Mouse (Mus musculus) liver, embryonic 13.5 days (tissue): ENCODE measurements around the gene Agfg1. TPM values are rescaled to one million over a fixed set of nuclear protein-coding genes. Genes with fewer than 3 reads are reported as not detected.
"Not testable (repeated sequence)": the region's sequence is repeated elsewhere in the genome, so short reads cannot be mapped to it uniquely, and the experiment has no call there.

Source experiments
- ATAC-seq: fragments of 200-750 bp; cut with Nextera tagmentation; 2 replicates; pipeline ENCODE4 v1.8.0; 2017; ENCODE audit warnings: low read depth, mild to moderate bottlenecking, moderate number of reproducible peaks, moderate library complexity
- DNase-seq: peaks from one replicate; pipeline ENCODE4 v3.0.0; 2022
- H3K27ac ChIP-seq: fragments of 300-500 bp; sonication (generic); 2 replicates; pipeline ENCODE4 v1.5.1; 2015; ENCODE audit warnings: moderate library complexity, mild to moderate bottlenecking, inconsistent platforms
- H3K27me3 ChIP-seq: fragments of 300-500 bp; sonication (generic); 2 replicates; pipeline ENCODE4 v1.6.1; 2015; ENCODE audit warnings: mild to moderate bottlenecking, inconsistent platforms
- H3K36me3 ChIP-seq: fragments of 300-500 bp; sonication (generic); 2 replicates; pipeline ENCODE4 v1.6.1; 2015; ENCODE audit warnings: mild to moderate bottlenecking, inconsistent platforms
- H3K4me1 ChIP-seq: fragments of 300-500 bp; sonication (generic); replicated peaks from 2 replicates; pipeline ENCODE4 v1.6.1; 2015; ENCODE audit warnings: inconsistent platforms
- H3K4me2 ChIP-seq: fragments of 300-500 bp; sonication (generic); 2 replicates; pipeline ENCODE4 v1.6.1; 2015; ENCODE audit warnings: inconsistent platforms, mild to moderate bottlenecking, moderate library complexity
- H3K4me3 ChIP-seq: fragments of 300-500 bp; sonication (generic); replicated peaks from 2 replicates; pipeline ENCODE4 v1.5.1; 2015; ENCODE audit warnings: mild to moderate bottlenecking, inconsistent platforms
- H3K9ac ChIP-seq: fragments of 300-500 bp; sonication (generic); 2 replicates; pipeline ENCODE4 v1.6.1; 2015; ENCODE audit warnings: mild to moderate bottlenecking, inconsistent platforms
- H3K9me3 ChIP-seq: fragments of 300-500 bp; sonication (generic); replicated peaks from 2 replicates; pipeline ENCODE4 v1.6.1; 2016; ENCODE audit warnings: inconsistent platforms
- WGBS: fragments of 180-500 bp; shearing (Covaris S2); methylation state at CpG from one replicate; pipeline ENCODE4 v1.1.7; 2015; ENCODE audit not compliant: insufficient replicate concordance; 5-methylcytosine and 5-hydroxymethylcytosine counted together
- polyA plus RNA-seq: library from polyadenylated mRNA; unstranded; fragments of >200 nt; fragmentation: Nextera tagmentation; extraction: Ambion mirVana; gene quantifications from 2 replicates; pipeline ENCODE4 v1.2.1, GENCODE M21; 2015

The Agfg1 gene
- polyA plus RNA-seq, 1 experiment from 2014 or later, result 47.2 TPM

DNA sequence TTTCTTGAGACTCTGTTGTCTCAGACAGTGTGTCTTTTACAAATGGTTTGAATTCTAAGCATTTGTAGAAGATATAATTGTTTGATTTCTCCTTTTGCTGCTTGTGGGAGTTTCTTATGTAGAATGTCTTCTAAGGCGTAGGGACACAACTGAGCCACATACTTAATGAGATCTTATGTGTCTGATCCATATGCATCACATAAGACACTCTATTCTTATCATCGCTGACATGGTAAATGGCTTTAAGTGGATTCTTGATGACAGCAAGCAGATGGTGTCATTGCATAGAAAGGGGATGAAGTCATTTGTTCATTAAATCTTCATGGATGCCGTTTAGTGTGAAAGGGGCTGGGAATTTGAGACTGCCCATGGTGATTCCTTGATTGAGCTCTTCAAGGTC lies 66.6 kb downstream of the Agfg1 start:
- Histone ChIP-seq H3K36me3 (peaks cover 38% of the 10 kb centered on the region), H3K9me3 (no peaks in the 10 kb centered on the region), H3K27ac (no peak overlapping the region), H3K9ac (no peak overlapping the region), H3K4me3 (no peak overlapping the region), H3K27me3 (no peaks in the 10 kb centered on the region), H3K4me1 (peaks cover 5% of the 10 kb centered on the region), H3K4me2 (no peak overlapping the region)
- ATAC-seq, result no peak
- no peak for DNase-seq
- 86% methylated on average over 3 of the region's 3 CpGs for WGBS

DNA sequence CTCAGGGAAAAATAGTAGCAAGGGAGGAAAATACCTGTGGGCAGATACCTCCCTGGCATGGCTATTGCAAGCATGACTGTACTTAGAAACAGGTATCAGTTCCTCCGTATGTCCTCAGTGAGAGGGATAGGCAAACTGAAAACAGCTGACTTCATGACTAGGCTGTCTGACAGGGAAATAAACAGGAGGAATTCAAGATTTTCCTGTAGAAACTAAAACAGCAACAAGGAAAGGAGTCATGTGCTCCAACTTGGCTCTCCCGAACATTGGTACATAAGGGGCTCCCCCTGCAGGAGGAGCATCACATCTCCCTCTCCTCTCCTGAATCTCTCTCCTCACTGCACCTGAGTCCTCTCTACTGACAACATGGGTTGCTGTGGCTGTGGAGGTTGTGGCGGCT lies 73.7 kb downstream of the Agfg1 start, which contains the start of gene A030005L19Rik:
Gene A030005L19Rik (plus strand): TSS at position 301 of the 400 bp plus-strand sequence.
- H3K27ac ChIP-seq, result no peak within 1 kb of the TSS
- no peak within 1 kb of the TSS for H3K9ac ChIP-seq
- ATAC-seq (no peak), DNase-seq (no peak)
- peaks cover 20% of the 10 kb centered on the region for H3K4me1 ChIP-seq
- no peaks in the 10 kb centered on the region for H3K27me3 ChIP-seq
- H3K9me3 ChIP-seq, result no peaks in the 10 kb centered on the region
- no peak within 1 kb of the TSS for H3K4me2 ChIP-seq
- H3K36me3 ChIP-seq, result 0 out of 2 replicates have a peak, but pooled peaks cover 5% of the 10 kb centered on the region
- H3K4me3 ChIP-seq, result no peak within 1 kb of the TSS
- WGBS, result 77% methylated on average over 3 of the region's 3 CpGs

DNA sequence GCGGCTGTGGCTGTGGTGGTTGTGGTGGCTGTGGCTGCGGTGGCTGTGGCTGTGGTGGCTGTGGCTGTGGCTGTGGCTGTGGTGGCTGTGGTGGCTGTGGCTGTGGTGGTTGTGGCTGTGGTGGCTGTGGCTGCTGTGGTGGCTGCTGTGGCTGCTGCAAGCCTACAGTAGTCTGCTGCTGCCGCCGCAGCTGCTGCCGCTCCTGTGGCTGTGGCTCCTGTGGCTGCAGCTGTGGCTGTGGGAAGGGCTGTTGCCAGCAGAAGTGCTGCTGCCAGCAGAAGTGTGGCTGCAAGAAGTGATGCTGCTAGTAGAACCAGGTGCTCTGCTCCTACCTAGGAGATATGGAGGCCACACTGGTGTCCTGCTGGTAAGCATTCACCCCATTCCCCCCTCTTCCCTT lies 74.2 kb downstream of the Agfg1 start:
- not testable (repeated sequence) for H3K4me2 ChIP-seq, H3K27ac ChIP-seq, H3K9me3 ChIP-seq, H3K4me3 ChIP-seq, H3K9ac ChIP-seq, H3K36me3 ChIP-seq, DNase-seq, H3K27me3 ChIP-seq, ATAC-seq
- 72% methylated on average over 5 of the region's 5 CpGs for WGBS
- H3K4me1 ChIP-seq, result peaks cover 20% of the 10 kb centered on the region

DNA sequence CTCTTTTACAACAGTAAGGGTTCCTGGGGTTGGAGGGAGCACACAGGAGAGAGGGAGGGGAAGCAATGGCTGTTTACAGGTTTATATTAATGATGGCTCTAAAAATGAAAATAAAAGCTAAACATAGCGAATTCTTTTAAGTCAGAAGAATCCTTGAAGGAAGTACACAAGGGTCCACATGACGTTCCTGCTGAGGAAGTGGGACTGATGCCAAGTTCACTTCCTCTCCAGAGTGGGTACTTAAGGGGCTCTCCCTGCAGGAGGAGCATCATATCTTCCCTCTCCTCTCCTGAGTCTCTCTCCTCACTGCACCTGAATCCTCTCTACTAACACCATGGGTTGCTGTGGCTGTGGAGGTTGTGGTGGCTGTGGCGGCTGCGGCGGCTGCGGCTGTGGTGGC lies 85.4 kb downstream of the Agfg1 start, which contains the start of gene A030014E15Rik:
Gene A030014E15Rik (plus strand): TSS at position 268 of the 400 bp plus-strand sequence.
- no peak for ATAC-seq
- no peak within 1 kb of the TSS for H3K4me2 ChIP-seq
- no peaks in the 10 kb centered on the region for H3K9me3 ChIP-seq
- WGBS, result 76% methylated on average over 6 of the region's 6 CpGs
- no peaks in the 10 kb centered on the region for H3K4me1 ChIP-seq
- H3K27ac ChIP-seq, result no peak within 1 kb of the TSS
- H3K36me3 ChIP-seq, result no peaks in the 10 kb centered on the region
- no peak within 1 kb of the TSS for H3K9ac ChIP-seq
- H3K27me3 ChIP-seq, result no peaks in the 10 kb centered on the region
- no peak for DNase-seq
- no peak within 1 kb of the TSS for H3K4me3 ChIP-seq

GRCm38 (mm10) chr1:82930558-82930957 lies 91.3 kb downstream of the Agfg1 start:
- not testable (repeated sequence) for H3K27me3 ChIP-seq, H3K4me1 ChIP-seq, ATAC-seq, DNase-seq, H3K9ac ChIP-seq, H3K4me2 ChIP-seq, H3K4me3 ChIP-seq, H3K9me3 ChIP-seq, H3K27ac ChIP-seq, H3K36me3 ChIP-seq
- WGBS, result 67% methylated on average over 3 of the region's 3 CpGs

DNA sequence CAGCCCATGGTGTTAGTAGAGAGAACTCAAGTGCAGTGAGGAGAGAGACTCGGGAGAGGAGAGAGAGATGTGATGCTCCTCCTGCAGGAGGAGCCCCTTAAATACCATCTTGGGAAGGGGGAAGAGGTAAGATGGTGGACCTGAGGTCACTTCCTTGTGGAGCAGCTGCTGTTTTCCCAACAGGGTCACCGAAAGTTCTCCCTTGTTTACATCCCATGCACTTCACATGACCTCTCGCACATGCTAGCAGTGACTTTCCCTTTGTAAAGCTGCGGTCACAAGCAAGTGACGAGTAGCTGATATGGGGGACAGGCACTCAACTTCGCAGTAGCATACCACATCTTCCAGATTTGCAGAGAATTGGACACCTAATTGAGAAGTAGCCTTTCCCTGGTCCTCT lies 92.0 kb downstream of the Agfg1 start, which contains the start of gene Gm6217:
Gene Gm6217 (minus strand): TSS at position 74 of the 400 bp plus-strand sequence.
- H3K9me3 ChIP-seq, H3K27ac ChIP-seq, H3K4me3 ChIP-seq, ATAC-seq, H3K4me1 ChIP-seq, H3K27me3 ChIP-seq, DNase-seq, H3K36me3 ChIP-seq, H3K4me2 ChIP-seq, H3K9ac ChIP-seq: not testable (repeated sequence)
- WGBS, result no CpG with 5 or more reads among the region's 6 CpGs

GRCm38 (mm10) chr1:82938666-82939065 lies 99.4 kb downstream of the Agfg1 start:
- Histone ChIP-seq H3K4me1 (no peaks in the 10 kb centered on the region), H3K4me2 (no peak overlapping the region), H3K9me3 (0 out of 2 replicates have a peak, but pooled peaks cover 10% of the 10 kb centered on the region), H3K36me3 (no peaks in the 10 kb centered on the region), H3K4me3 (no peak overlapping the region), H3K27ac (no peak overlapping the region), H3K27me3 (no peaks in the 10 kb centered on the region), H3K9ac (no peak overlapping the region)
- ATAC-seq (no peak), DNase-seq (no peak)
- WGBS, result 78% methylated on average over 5 of the region's 5 CpGs

- ATAC-seq, DNase-seq, H3K4me1 ChIP-seq, H3K36me3 ChIP-seq, H3K9ac ChIP-seq, H3K4me2 ChIP-seq, H3K4me3 ChIP-seq, H3K9me3 ChIP-seq, H3K27me3 ChIP-seq, H3K27ac ChIP-seq: not testable (repeated sequence)
- WGBS, result 78% methylated on average over 2 of the region's 2 CpGs
These were observed 103.2 kb downstream of the Agfg1 start for GRCm38 (mm10) chr1:82942505-82942904.

GRCm38 (mm10) chr1:82943295-82943694 lies 104.0 kb downstream of the Agfg1 start, which contains the start of gene A030003K21Rik:
Gene A030003K21Rik, minus strand, starts transcription at chr1:82943388.
- not testable (repeated sequence) for ATAC-seq, H3K4me2 ChIP-seq, H3K9me3 ChIP-seq, H3K27me3 ChIP-seq, H3K9ac ChIP-seq, H3K4me1 ChIP-seq, H3K27ac ChIP-seq, H3K4me3 ChIP-seq, H3K36me3 ChIP-seq, DNase-seq
- WGBS, result no CpG with 5 or more reads among the region's 6 CpGs

GRCm38 (mm10) chr1:82946029-82946428 lies 106.7 kb downstream of the Agfg1 start:
- not testable (repeated sequence) for H3K4me1 ChIP-seq, H3K9ac ChIP-seq, H3K4me2 ChIP-seq, H3K4me3 ChIP-seq, ATAC-seq, H3K36me3 ChIP-seq, H3K27me3 ChIP-seq, DNase-seq, H3K27ac ChIP-seq, H3K9me3 ChIP-seq
- WGBS, result 85% methylated on average over 2 of the region's 2 CpGs

- Histone ChIP-seq H3K4me2 (no peak overlapping the region), H3K27me3 (no peaks in the 10 kb centered on the region), H3K36me3 (no peaks in the 10 kb centered on the region), H3K4me3 (no peak overlapping the region), H3K27ac (no peak overlapping the region), H3K9ac (no peak overlapping the region), H3K9me3 (no peaks in the 10 kb centered on the region), H3K4me1 (no peaks in the 10 kb centered on the region)
- no peak for DNase-seq
- no peak for ATAC-seq
- WGBS, result 74% methylated on average over 2 of the region's 2 CpGs
These were observed 109.3 kb downstream of the Agfg1 start for GRCm38 (mm10) chr1:82948601-82949000.
